Mouse (Mus musculus): ENCODE results near the gene Serpina3c.
"Not testable (repeated sequence)": the region's sequence is repeated elsewhere in the genome, so short reads cannot be mapped to it uniquely, and the experiment has no call there.

The Serpina3c gene

DNA sequence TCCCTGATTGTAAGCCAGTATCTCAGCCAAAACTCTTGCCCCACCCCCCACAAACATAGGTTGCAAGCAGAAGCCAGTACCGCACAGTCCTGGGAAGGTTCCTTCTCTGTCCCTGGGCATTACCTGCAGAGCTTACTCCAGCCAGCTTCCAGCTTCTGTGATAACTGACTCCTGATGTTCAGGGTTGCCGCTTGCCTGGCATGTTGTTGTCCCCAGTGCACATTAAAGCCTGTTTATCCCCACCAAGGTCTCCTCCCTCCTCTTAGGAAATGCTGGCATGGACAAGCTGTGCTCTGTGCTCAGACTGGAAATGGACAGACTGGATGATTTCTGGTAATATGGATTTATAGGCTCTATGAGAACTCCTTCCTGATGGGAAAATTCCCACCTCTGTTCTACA is at the start of gene Serpina3c:
Serpina3c (minus strand) TSS at position 215 of the 400 bp plus-strand sequence.
- DNase-seq: no peak

DNA sequence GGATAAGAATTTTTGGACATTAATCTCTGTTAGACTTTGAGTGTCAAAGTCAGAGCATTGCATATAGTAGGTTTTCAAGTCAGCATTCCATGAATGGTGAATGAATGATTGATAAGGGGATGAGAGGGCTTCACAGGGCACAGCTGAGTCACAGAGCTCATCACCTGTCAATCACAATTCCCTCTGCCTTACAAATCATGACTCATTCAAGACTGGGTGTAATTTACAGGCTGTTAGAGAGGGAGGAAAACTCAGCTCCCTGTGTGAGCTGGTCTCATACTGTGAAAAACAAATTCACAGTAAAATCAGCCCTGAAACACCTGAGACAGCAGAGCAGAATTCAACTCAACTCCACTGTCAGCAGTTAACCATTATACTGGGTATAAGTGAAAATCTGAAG is 37.2 kb upstream of the Serpina3c start:
- no peak for DNase-seq

DNA sequence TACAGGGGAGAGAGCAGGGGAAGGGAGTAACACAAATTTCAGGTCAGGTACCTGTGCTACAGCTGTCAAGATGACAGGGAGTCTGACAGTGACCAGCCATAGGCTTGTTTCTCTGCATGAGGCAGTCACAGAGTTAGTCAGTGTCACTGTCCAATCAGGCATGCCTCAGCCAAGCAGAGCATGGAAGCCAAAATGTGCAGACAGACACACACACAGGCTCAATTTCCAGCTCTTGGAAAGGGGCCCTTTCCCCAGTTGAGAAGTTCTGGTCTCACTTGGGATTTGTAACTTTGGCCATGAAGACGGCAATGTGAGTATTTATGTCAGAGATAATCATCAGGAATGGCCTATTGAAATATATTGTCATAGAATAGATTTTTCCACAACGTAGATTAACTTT is 35.6 kb upstream of the Serpina3c start:
- no peak for DNase-seq

DNA sequence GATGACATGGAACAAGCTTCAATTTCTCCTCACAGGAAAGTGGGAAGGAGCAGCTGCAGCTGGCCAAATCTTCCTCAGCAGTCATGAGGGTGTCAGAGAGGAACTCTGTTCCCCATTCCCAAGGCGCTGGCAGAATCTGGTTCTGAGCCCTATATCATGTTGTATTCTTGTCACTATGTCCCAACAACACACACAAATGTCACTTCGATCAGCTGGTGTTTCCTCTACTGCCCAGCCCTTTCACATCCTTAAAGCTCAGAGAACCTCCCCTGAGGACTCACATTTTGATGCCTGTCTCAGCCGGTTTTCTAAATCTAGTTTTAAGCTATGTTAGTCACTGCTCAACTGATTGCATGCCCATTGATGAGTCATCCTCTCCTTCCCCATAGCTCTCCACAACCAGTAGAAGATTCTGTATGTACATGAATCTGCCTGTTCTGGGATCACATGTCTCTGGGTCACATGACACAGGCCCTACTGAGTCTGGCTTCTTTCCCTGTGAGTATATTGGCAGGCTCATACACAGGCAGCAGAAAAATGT is 32.4 kb upstream of the Serpina3c start:
- no peak for DNase-seq

DNA sequence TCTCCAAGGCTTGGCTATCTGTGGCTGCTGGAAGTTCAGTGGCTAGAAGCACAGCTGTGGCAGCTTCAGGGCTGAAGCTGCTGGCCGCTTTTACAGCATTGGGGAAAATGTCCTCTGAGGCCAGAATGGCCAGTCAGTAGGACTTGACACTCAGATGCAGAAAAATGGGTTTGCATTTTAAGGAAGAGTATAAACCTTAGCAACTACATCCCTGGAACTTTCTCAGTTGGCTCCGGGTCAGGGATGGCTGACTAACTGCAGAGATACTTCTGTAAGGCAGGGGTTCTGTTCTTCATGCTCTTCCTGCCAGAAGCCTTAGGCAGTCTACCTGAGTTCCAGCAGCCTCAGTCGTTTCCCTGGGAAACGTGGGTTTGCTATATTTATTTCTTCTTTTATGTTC is 31.4 kb upstream of the Serpina3c start:
- DNase-seq: no peak

DNA sequence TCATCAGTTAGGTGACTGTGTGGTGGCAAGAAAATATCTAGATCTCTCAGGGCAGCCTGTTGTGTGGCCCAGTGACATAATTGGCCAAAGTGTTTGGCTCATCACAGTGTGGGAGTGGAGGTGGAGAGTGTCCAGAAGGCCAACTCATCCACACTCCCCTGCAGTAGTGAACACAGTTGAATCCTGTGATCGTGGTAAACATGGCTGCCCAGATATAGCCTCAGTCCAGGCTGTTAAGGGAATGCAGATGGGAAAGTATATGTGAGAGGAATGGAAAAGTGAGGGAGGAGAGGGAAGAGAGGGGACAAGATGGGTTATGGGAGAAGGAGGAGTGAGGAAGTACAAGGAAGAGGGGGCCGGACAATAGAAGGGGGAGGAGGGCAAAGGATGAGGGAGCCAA is 25.3 kb upstream of the Serpina3c start:
- no peak for DNase-seq

DNA sequence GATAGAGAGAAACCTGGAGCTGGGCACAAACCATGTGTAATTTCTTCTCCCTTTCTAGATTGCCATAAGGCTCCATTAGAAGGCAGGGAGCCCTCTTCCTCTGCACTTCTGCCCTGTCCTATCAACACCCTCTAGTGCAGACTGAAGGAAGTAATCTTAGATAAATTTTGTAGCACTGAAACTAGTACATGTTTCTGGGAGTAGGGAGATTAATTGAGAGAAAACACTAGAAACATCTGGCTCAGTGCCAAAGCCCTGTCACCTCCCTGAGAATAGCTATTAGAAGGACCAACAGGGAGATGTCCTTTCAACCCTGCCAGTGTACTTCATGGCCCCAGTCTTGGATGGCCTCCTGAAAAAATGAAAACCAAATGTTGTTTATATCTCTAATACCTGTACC is 24.9 kb upstream of the Serpina3c start:
- no peak for DNase-seq

DNA sequence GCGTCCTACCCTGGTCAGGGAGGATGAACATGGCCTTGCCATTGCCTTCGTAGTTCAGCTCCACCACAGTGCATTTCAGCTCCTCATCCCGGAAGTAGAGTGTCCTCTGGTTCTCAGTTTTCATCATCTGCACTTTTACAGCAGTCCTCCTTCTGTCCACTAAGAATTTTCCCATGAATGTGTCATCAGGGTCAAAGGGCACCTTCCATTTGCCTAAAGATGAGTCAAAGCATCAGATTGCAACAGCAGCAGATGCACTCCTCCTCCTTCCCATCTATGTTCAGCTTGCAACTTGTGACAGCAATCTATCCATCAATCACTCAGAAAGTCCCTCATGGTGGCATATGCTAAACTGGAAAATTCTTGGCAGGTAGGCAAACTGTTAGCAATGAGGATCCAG is 22.0 kb upstream of the Serpina3c start:
- DNase-seq: no peak

DNA sequence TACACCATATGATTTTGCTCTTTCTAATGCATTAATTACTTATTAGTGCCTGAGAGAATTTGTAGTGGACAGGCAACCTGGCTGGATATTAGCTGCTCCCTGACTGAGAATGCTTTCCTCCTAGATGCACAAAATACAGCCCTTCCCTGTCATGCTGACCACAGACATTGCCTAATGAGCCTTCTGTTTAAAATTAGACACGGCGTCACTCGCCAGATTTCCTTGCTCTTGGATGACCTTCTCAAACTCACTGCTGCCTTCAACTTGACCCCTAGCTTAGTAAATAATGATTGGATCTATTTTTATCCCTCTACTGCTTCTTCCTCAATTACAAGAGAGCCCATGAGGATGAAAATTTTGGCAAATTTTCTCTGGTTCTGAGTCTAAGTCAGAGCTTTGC is 21.1 kb upstream of the Serpina3c start:
- no peak for DNase-seq

DNA sequence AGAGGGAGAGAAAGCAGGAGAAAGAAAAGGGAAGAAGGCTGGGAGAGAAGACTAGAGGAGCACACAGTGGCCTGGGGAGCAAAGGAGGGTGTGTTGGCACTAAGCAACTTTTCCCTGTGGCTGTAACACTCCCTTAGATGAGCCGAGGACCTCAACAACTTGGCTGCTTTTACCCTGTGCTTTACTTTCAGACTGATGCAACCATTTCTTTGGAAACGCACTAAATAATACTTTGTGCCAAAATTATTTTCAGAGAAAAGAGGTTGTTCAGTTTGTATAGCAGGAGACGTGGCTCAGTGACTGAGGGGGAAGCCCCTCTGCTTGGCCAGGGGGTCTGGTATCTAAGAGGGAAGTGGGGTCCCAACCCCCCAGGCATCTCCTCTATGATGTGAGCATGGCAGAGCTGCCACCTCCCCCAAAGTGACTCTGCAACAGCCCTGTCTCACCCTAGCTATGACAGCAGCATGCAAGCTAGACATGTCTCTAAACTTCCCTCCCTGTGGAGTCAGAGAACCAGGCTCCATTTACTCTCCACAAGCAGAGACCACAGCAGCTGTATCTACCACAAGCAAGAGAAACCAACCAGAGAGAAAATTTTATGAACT is 527 bp downstream of the Serpina3c start:
- DNase-seq: no peak

DNA sequence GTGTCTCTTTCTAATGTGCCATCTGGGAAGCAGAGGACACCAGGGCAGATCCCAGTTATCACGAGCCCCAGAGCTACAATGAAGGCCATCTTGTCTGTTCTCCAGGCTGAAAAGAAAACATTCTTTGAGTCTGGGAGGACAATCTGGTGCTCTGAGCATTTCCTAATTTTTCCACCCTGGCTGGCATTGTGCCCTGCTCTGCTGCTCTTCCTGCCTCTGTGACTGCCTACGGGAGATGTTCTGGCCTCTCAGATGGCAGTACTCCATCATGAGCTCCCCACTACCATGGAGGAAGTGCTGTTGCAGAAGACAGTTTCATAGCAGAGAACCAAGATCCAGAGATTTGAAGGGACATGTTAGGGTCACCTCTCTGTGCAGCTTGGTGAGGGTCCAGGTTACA is 1.7 kb downstream of the Serpina3c start:
- DNase-seq: no peak

DNA sequence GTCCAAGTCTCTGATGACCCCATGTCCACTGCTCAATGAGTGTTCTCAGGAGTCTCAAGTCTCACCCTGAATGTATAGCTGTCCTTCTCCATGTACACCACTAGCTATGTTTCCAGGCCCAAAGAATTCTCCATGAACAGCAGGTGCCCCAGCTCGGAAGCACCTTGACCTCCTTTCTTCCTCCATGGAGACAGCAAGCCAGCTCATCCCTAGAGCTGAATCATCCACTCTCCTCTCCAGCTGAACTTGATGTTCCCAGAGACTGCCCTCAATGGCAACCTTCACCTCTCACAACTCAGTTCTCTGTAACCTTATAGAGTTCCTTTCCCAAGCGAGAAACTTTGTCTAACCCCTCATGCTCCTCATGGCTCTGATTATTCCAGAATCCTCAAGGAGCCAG is 8.1 kb downstream of the Serpina3c start:
- no peak for DNase-seq

DNA sequence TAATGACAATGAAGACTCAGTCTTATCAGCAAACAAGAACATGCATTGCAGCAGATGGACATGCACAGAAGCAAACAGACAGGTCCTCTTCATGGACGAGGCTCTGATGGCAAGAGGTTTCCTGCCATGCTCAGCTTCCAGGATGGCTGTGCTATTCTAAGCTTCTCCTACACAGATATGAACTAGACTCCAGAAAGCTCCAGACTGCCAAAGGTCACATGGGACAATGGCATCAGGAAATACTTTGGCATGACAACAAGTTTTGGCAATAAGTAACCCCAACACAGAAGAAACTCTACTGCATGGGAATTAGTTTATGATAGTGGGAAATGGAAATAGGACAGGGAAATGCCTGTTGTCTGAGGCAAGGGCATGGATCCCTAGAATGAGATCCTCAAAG is 10.4 kb downstream of the Serpina3c start:
- no peak for DNase-seq

DNA sequence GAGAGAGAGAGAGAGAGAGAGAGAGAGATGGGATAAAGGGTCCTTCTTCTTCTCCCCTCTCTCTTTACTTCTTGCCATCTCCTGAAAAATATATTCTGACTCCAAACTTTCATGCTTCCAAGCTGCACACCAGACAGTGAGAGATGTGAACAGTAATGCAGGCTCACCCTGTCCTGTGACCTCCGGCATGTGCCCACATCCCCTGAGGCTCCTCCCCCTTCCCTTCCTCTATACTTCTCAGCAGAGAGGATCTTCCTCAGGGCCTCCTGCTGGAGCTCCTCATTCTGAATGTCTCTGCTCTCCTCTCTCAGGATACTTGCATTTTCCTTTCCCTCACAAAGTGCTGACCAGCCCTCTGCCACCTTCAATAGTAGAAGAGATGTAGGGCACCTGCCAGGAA is 11.2 kb downstream of the Serpina3c start:
- no peak for DNase-seq

DNA sequence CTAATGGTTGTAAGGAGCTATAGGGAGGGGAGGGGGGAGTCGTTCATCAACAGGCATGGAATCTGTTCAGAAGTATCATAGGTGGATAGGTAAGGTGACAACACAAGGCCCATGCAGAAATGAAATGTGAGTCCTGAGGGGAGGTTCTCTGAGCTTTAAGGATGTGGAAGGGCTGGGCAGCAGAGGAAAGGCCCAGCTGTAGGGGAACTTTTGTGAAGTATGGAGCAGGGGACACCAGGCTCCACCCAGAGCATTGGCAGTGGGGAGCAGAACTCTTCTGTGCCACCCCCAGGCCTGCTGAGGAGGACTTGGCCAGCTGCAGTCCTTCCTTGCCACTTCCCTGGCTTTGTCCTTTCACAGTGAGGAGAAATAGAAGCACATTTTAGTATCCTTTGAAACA is 12.2 kb downstream of the Serpina3c start:
- no peak for DNase-seq

DNA sequence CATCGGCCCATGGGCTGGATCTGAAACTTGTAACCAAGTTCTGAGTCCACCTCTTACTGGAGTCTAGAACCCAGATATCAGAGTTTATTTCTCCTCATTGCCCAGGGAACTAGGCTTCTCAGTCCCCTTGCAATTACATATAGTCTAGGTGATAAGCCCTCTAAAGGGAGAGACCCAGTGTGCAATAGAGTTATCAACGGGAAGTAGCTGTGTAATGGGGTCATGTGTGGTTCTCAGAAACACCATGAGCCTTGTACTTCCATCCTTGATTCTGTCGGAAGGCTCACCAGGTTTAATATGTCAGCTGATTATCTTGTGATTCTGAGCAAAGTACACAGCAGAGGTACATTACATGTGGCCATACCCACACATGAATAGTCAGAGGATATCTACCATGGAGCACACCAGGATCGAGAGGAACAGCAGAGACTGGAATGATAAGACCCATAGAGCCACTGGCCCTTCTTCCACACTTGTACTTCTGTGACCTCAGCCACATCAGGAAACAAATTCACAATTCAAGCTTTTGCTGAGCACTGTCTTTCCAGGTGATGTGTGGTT is 13.0 kb downstream of the Serpina3c start:
- no peak for DNase-seq

DNA sequence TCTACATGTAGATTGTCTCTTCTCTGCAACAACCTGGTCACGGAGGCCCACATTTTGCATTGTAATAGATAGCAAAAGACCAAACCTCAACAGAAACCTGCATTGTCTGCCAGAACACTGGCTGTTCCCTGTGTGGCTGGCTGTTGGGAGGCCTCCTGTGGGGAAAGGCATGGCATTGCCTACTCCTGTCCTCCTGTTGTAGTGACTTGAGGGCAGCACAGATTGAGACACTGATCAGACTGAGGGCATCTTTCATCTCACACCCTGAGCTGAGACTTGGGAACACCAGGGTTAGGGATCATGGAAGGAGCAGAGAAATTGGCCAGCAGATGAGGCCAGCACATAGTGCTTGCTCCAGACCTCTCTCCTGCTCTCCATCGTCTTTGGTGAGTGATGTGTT is 15.5 kb downstream of the Serpina3c start:
- no peak for DNase-seq

DNA sequence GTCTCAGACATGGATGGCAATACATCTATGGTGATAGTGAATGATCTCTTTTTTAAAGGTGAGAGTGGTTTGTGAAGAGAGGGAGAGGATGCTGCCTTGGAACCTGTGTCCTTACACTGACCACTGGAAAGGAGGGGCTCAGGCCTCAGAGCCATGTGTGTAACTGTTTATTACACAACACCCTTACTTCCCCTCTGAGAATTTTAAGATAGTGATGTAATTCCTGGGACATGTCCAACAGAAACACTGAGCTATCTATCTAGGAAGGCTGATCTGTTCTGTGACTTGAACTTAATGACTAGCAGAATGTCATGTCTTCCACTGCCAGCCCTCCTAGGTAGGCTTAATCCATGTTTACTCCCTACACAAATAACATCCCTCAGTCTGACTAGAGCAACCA is 22.6 kb downstream of the Serpina3c start:
- DNase-seq: no peak

DNA sequence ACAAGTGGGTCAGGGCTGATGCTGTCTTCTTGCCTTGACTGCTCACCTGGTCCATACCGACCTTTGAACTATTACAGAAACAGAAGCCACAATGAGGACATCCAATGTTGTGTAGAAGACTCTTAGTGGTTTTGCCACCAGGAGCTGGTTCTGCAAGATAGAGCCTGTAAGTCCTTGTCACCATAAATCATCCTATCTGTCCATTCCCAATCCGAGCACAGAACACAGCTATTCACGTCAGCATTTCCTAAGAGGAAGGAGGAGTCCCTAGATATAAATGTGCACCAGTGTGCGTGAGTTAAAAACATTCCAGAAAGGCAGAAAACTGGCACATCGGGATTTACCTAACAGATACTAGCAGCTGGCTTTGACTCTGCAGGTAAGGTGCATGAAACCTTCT is 26.0 kb downstream of the Serpina3c start, which contains the start of gene Serpina3b:
Serpina3b (plus strand) TSS at position 301 of the 400 bp plus-strand sequence.
- no peak for DNase-seq

DNA sequence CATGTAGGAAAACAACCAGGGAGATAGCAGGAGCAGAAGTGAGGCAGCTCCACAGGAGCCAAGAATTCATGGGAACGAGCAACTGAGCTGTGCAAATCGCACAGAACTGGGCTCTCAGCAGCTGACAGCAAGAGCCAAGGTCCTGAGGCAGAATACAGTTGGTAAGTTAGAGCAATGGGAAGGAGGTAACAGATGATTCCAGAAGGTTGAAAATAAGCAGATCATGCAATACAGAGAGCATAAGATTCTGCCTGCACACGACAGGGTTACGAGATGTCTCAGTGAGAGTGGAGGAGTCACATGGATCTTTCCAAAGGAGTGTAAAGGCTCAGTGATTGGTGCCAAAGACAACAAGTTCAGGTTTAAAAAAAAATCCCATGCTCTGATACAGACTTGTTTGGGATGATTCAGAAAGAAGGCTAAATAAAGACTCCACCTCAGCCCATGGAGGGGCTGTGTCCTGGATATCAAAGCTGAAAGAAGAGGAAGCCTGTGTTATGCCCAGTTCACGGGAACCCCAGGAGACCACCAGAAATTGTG is 28.6 kb downstream of the Serpina3c start:
- no peak for DNase-seq

DNA sequence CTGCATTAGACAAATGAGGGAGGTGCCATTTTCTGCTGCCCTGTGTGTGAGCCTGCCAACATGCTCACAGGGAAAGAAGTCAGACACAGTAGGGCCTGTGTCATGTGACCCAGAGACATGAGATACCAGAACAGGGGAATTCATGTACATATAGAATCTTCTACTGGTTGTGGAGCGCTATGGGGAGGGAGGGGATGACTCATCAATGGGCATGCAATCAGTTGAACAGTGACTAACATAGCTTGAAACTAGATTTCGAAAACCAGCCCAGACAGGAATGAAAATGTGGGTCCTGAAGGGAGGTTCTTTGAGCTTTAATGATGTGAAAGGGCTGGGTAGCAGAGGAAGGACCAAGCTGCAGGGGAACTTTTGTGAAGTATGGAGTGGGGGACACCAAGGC is 29.7 kb downstream of the Serpina3c start:
- no peak for DNase-seq

DNA sequence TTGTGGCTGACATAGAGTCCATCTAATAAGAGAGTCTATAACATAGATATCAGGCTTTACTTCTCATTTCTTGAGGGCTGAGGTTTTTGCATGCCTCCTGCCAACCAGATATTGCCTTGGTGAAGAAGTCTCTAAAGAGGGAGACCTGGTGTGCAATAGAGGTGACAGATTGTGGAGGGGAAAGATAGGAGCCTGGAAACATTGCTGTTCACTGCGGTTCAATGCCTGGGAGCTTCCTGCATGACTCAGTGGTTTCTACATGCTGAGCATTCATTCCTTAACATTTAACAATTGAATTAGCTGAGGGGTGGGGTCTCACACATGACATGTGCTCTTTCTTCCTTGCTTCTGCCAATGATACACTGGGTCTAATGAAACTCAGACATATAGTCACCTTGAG is 30.6 kb downstream of the Serpina3c start:
- DNase-seq: no peak

DNA sequence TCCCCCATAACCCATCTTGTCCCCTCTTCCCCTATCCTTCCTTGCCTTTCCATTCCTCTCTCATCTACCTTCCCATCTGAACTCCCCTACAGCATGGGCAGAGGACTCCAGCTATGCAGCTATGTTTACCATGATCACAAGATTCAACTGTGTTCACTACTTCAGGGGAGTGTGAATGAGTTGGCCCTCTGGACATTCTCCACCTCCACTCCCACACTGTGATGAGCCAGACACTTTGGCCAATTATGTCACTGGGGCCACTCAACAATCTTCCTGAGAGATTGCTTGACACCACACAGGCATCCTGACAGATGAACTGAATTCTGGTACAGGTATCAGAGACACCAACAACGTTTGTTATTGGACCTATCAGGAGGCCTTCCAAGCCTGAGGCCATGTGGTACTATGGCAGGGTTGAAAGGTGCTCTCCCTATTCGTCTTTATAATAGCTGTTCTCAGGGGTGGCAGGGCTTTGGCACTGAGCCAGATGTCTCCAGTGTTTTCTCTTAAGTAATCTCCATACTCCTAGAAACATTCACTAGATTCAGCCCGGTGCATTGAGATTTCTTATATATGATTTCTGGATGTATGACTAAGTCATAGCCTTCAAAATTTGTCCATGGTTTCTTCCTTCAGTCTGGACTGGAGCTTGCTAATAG is 38.6 kb downstream of the Serpina3c start:
- DNase-seq: no peak

DNA sequence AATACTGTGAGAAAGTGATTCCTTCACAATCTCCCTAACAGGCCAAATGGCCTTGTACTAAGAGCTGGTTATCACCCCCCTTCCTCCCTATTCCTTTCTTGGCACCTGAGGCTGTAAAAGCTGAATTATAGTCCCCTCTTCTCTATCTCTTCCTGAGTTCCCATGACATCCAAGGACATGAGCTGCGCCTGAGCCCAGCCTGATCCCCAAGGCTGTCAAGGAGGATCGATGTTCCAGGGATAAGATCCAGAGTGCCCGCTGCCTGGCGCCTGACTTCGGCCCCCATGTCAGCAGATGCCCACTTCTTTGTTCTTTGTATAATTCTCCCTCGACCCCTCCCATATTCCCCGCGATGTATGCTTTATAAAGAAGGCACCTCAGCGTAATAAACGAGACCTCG is 41.3 kb downstream of the Serpina3c start, which contains the start of gene Serpina3a:
Serpina3a (plus strand) TSS at position 392 of the 400 bp plus-strand sequence.
- not testable (repeated sequence) for DNase-seq
